Mouse (Mus musculus): ENCODE measurements around the gene Cd86.

DNA sequence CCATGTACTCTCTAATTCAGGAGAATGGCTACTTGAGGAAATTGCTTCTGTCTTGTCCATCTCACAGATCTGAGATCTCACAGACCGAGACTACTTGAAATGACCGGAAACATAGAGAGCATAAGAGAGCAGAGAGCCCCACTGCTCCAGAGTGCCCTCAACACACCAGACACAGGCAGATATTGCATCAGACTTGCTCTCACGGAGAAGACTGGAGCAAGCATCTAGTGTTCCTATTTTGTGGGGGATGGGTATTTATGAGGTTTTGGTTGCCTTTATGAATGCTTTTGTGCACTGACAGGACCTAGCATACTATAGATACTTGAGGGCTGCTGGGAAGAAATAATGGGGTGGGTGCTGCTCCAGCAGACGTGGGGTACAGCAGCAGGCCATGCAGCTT, 7.3 kb upstream of the Cd86 start:
- TF ChIP-seq CTCF (IDR thresholded peaks at IDR 0.05; ENCODE audit: low read depth, low read length) (no peak), TAL1 (conservative IDR thresholded peaks at IDR 0.05; ENCODE audit: low read depth, low read length) (no peak), GATA1 (IDR thresholded peaks at IDR 0.05; ENCODE audit: borderline replicate concordance, low read length) (no peak), POLR2AphosphoS5 (IDR thresholded peaks at IDR 0.05; ENCODE audit: insufficient replicate concordance, low read depth, low read length) (no peak)
